In genomic region chr9:22084667-22085021, GRCm38 (mm10) we compare ENCODE assay signal across 8 mouse cellular contexts. TPM values are rescaled to one million over a fixed set of nuclear protein-coding genes. Genes with fewer than 3 reads are reported as not detected.
DNase-seq lines count a peak whose midpoint lies in the region; ATAC-seq and TF ChIP-seq lines count a peak whose summit lies in the region.

No protein-coding gene starts in this region.

- TF ChIP-seq POLR2A in ES-Bruce4 (IDR thresholded peaks at IDR 0.05; ENCODE audit: insufficient read depth, low read length) = no peak

- DNase-seq in heart, postnatal 10 days = no peak
- DNase-seq in forebrain, postnatal 0 days = no peak
- DNase-seq in right cerebral cortex, postnatal 25 days = no peak
- no peak for DNase-seq in gastrocnemius, postnatal 10 days
- no peak for DNase-seq in layer of hippocampus, adult 18-20 months (ENCODE audit: low spot score in 2 of 2)

- peak overlapping the region; percentile 83 for H3K4me3 ChIP-seq in heart, embryonic 13.5 days
- H3K4me3 ChIP-seq in ES-Bruce4 (ENCODE audit: low read depth, low read length) (peak overlapping the region; percentile 84), macrophage (ENCODE audit: inconsistent target) (peak overlapping the region; percentile 86)
- peak overlapping the region; percentile 63 for H3K4me3 ChIP-seq in forebrain, postnatal 0 days (ENCODE audit: low read depth, low read length)

- ATAC-seq in heart, embryonic 13.5 days (ENCODE audit: extremely low read depth, insufficient number of reproducible peaks, low FRiP score, low TSS enrichment) = no peak
- ATAC-seq in forebrain, postnatal 0 days = no peak

- peaks cover 24% of the 10 kb centered on the region for H3K36me3 ChIP-seq in heart, embryonic 13.5 days
- H3K36me3 ChIP-seq in ES-Bruce4 (ENCODE audit: control insufficient read depth, insufficient read depth, low read length, poor library complexity, severe bottlenecking) (no peaks in the 10 kb centered on the region), macrophage (ENCODE audit: inconsistent target) (no peaks in the 10 kb centered on the region)
- peaks cover 4% of the 10 kb centered on the region; the same call in 1 of the 2 replicates for H3K36me3 ChIP-seq in forebrain, postnatal 0 days (ENCODE audit: insufficient read depth)

- peaks cover 34% of the 10 kb centered on the region for H3K4me1 ChIP-seq in heart, embryonic 13.5 days
- H3K4me1 ChIP-seq in ES-Bruce4 (ENCODE audit: control insufficient read depth, insufficient read depth, low read length) = no peaks in the 10 kb centered on the region
- H3K4me1 ChIP-seq in forebrain, postnatal 0 days (ENCODE audit: insufficient read depth) = peaks cover 5% of the 10 kb centered on the region

- peak overlapping the region; percentile 64 for H3K27ac ChIP-seq in heart, embryonic 13.5 days (replicated peaks)
- no peak overlapping the region for H3K27ac ChIP-seq in ES-Bruce4 (ENCODE audit: insufficient read depth, low read length)
- H3K27ac ChIP-seq in forebrain, postnatal 0 days (ENCODE audit: low read depth, low read length) = no peak overlapping the region
- H3K27ac ChIP-seq in macrophage = peak overlapping the region; percentile 33

- intact Hi-C loops in heart, postnatal 10 days (cut with DNase I) = no loop called here

- WGBS in heart, embryonic 13.5 days = 32% methylated on average over 4 of the region's 4 CpGs
- WGBS in forebrain, postnatal 0 days = 31% methylated on average over 4 of the region's 4 CpGs
- 31% methylated on average over 4 of the region's 4 CpGs for WGBS in macrophage (ENCODE audit: missing documents)

- H3K79me2 ChIP-seq in macrophage (ENCODE audit: inconsistent target) = no peaks in the 10 kb centered on the region

- TF ChIP-seq EP300 in ES-Bruce4 (IDR thresholded peaks at IDR 0.05; ENCODE audit: insufficient read depth, low read depth, low read length) = no peak

- H3K27me3 ChIP-seq in heart, embryonic 13.5 days (replicated peaks) = no peaks in the 10 kb centered on the region
- H3K27me3 ChIP-seq in ES-Bruce4 (ENCODE audit: control insufficient read depth, insufficient read depth, low read length, poor library complexity, severe bottlenecking) = no peaks in the 10 kb centered on the region
- H3K27me3 ChIP-seq in forebrain, postnatal 0 days (ENCODE audit: insufficient read depth, low read length) = no peaks in the 10 kb centered on the region

- no peaks in the 10 kb centered on the region for H3K9me3 ChIP-seq in heart, embryonic 13.5 days
- no peaks in the 10 kb centered on the region for H3K9me3 ChIP-seq in ES-Bruce4 (replicated peaks; ENCODE audit: control insufficient read depth, insufficient read depth, low read length, poor library complexity, severe bottlenecking)
- no peaks in the 10 kb centered on the region for H3K9me3 ChIP-seq in forebrain, postnatal 0 days (ENCODE audit: low read length)

- TF ChIP-seq CTCF in ES-Bruce4 (IDR thresholded peaks at IDR 0.05; ENCODE audit: low read depth, low read length) = no peak
- TF ChIP-seq CTCF in forebrain, postnatal 0 days (IDR thresholded peaks at IDR 0.05; ENCODE audit: low read depth) = no peak

- peak overlapping the region; percentile 82 for H3K4me2 ChIP-seq in heart, embryonic 13.5 days
- peak overlapping the region; percentile 60 for H3K4me2 ChIP-seq in forebrain, postnatal 0 days (ENCODE audit: low read depth)

- peak overlapping the region; percentile 90 for H3K9ac ChIP-seq in heart, embryonic 13.5 days
- peak overlapping the region; percentile 58 for H3K9ac ChIP-seq in ES-Bruce4 (ENCODE audit: low read depth, poor library complexity, severe bottlenecking)
- H3K9ac ChIP-seq in forebrain, postnatal 0 days = peak overlapping the region; percentile 72

RNA-seq across cellular contexts. Expression of gene Ecsit, which starts 0.6 kb away (rescaled TPM):
- 49.5 and 53.7 TPM in 2 replicates for polyA plus RNA-seq in heart, embryonic 13.5 days (2015; fragmentation: Nextera tagmentation; extraction: Ambion mirVana)
- 10 to 100 TPM; 79.0 to 82.6 TPM for total RNA-seq in heart, postnatal 10 days (2021)
- polyA plus RNA-seq in ES-Bruce4 (2011; ENCODE audit: insufficient read depth, insufficient read length, low read depth, missing spikeins) (20.9 and 21.9 TPM in 2 replicates), macrophage (2018) (8.1 to 14.7 TPM (median 10.0 TPM) in 3 replicates)
- 55.2 and 59.2 TPM in 2 replicates for total RNA-seq in forebrain, postnatal 0 days (2014; rRNA removed)
- polyA plus RNA-seq in forebrain, postnatal 0 days (2015; fragmentation: Nextera tagmentation; extraction: Ambion mirVana) = 64.1 and 64.7 TPM in 2 replicates
- total RNA-seq in macrophage (2018; cell fraction: chromatin; rRNA removed) = 10 to 100 TPM in 11 of 26 experiments, 1 to 10 TPM in 15; 3.1 to 19.1 (median 7.6) TPM
- total RNA-seq in macrophage (2018; cell fraction: cytosol; rRNA removed) = 10 to 100 TPM in 22 of 26 experiments, 1 to 10 TPM in 4; 6.9 to 17.7 (median 12.1) TPM
- total RNA-seq in macrophage (2018; cell fraction: nucleus; rRNA removed) = 10 to 100 TPM in 7 of 26 experiments, 1 to 10 TPM in 19; 2.4 to 23.3 (median 6.5) TPM
- total RNA-seq in gastrocnemius, postnatal 10 days (2021) = 10 to 100 TPM; 51.8 to 58.5 TPM
- 10 to 100 TPM; 49.8 to 51.3 TPM for total RNA-seq in layer of hippocampus, adult 18-20 months (2021)

RNA-seq across cellular contexts. Expression of gene Zfp653, which starts 13.5 kb away (rescaled TPM):
- polyA plus RNA-seq in heart, embryonic 13.5 days (2015; fragmentation: Nextera tagmentation; extraction: Ambion mirVana) = 9.5 TPM in 2 replicates
- 1 to 10 TPM; 5.9 to 7.3 TPM for total RNA-seq in heart, postnatal 10 days (2021)
- 7.2 and 8.8 TPM in 2 replicates for polyA plus RNA-seq in ES-Bruce4 (2011; ENCODE audit: insufficient read depth, insufficient read length, low read depth, missing spikeins)
- 31.0 and 32.3 TPM in 2 replicates for total RNA-seq in forebrain, postnatal 0 days (2014; rRNA removed)
- polyA plus RNA-seq in forebrain, postnatal 0 days (2015; fragmentation: Nextera tagmentation; extraction: Ambion mirVana) = 13.3 and 16.3 TPM in 2 replicates
- 10 to 100 TPM; 25.7 to 52.4 (median 35.6) TPM for total RNA-seq in macrophage (2018; cell fraction: chromatin; rRNA removed)
- total RNA-seq in macrophage (2018; cell fraction: cytosol; rRNA removed) = 1 to 10 TPM; 4.6 to 7.7 (median 6.1) TPM
- total RNA-seq in macrophage (2018; cell fraction: nucleus; rRNA removed) = 10 to 100 TPM; 12.6 to 37.1 (median 22.2) TPM
- polyA plus RNA-seq in macrophage (2018) = 4.3 to 7.0 TPM (median 5.2 TPM) in 3 replicates
- total RNA-seq in gastrocnemius, postnatal 10 days (2021) = 1 to 10 TPM; 3.1 to 4.6 TPM
- total RNA-seq in layer of hippocampus, adult 18-20 months (2021) = 10 to 100 TPM; 20.8 to 21.7 TPM

RNA-seq across cellular contexts. Expression of gene Gm49318, which starts 13.6 kb away (rescaled TPM):
- polyA plus RNA-seq in heart, embryonic 13.5 days (2015; fragmentation: Nextera tagmentation; extraction: Ambion mirVana) = not detected in 2 replicates
- total RNA-seq in heart, postnatal 10 days (2021) = under 1 TPM in 1 of 2 experiments, not detected in 1; 0.64 TPM
- polyA plus RNA-seq in ES-Bruce4 (2011; ENCODE audit: insufficient read depth, insufficient read length, low read depth, missing spikeins) (not detected in 2 replicates), macrophage (2018) (not detected in 3 replicates)
- total RNA-seq in forebrain, postnatal 0 days (2014; rRNA removed) = not detected in 2 replicates
- polyA plus RNA-seq in forebrain, postnatal 0 days (2015; fragmentation: Nextera tagmentation; extraction: Ambion mirVana) = not detected in 2 replicates
- not detected for total RNA-seq in macrophage (2018; cell fraction: chromatin; rRNA removed)
- total RNA-seq in macrophage (2018; cell fraction: cytosol; rRNA removed) = not detected
- total RNA-seq in macrophage (2018; cell fraction: nucleus; rRNA removed) = not detected
- not detected for total RNA-seq in gastrocnemius, postnatal 10 days (2021)
- total RNA-seq in layer of hippocampus, adult 18-20 months (2021) = 1 to 10 TPM; 2.0 to 4.4 TPM

RNA-seq across cellular contexts. Expression of gene Cnn1, which starts 14.4 kb away (rescaled TPM):
- polyA plus RNA-seq in heart, embryonic 13.5 days (2015; fragmentation: Nextera tagmentation; extraction: Ambion mirVana) = 250 and 292 TPM in 2 replicates
- total RNA-seq in heart, postnatal 10 days (2021) = 1 to 10 TPM; 8.2 to 9.7 TPM
- polyA plus RNA-seq in ES-Bruce4 (2011; ENCODE audit: insufficient read depth, insufficient read length, low read depth, missing spikeins) (7.8 and 10.1 TPM in 2 replicates), macrophage (2018) (not detected in 3 replicates)
- 0.24 TPM in 1 of 2 replicates, not detected in the other for total RNA-seq in forebrain, postnatal 0 days (2014; rRNA removed)
- polyA plus RNA-seq in forebrain, postnatal 0 days (2015; fragmentation: Nextera tagmentation; extraction: Ambion mirVana) = 0.24 and 0.86 TPM in 2 replicates
- total RNA-seq in macrophage (2018; cell fraction: chromatin; rRNA removed) = 1 to 10 TPM in 1 of 26 experiments, not detected in 25; 4.1 TPM
- total RNA-seq in macrophage (2018; cell fraction: cytosol; rRNA removed) = not detected
- not detected for total RNA-seq in macrophage (2018; cell fraction: nucleus; rRNA removed)
- total RNA-seq in gastrocnemius, postnatal 10 days (2021) = 1 to 10 TPM; 4.4 to 5.5 TPM
- total RNA-seq in layer of hippocampus, adult 18-20 months (2021) = under 1 TPM in 1 of 2 experiments, not detected in 1; 0.53 TPM

RNA-seq across cellular contexts. Expression of gene Elof1, which starts 32.3 kb away (rescaled TPM):
- 106 and 125 TPM in 2 replicates for polyA plus RNA-seq in heart, embryonic 13.5 days (2015; fragmentation: Nextera tagmentation; extraction: Ambion mirVana)
- total RNA-seq in heart, postnatal 10 days (2021) = 10 to 100 TPM; 43.5 to 44.0 TPM
- polyA plus RNA-seq in ES-Bruce4 (2011; ENCODE audit: insufficient read depth, insufficient read length, low read depth, missing spikeins) (48.4 and 49.8 TPM in 2 replicates), macrophage (2018) (46.8 to 70.0 TPM (median 65.2 TPM) in 3 replicates)
- total RNA-seq in forebrain, postnatal 0 days (2014; rRNA removed) = 122 and 137 TPM in 2 replicates
- 165 and 170 TPM in 2 replicates for polyA plus RNA-seq in forebrain, postnatal 0 days (2015; fragmentation: Nextera tagmentation; extraction: Ambion mirVana)
- 10 to 100 TPM in 20 of 26 experiments, 1 to 10 TPM in 6; 4.5 to 48.6 (median 18.1) TPM for total RNA-seq in macrophage (2018; cell fraction: chromatin; rRNA removed)
- total RNA-seq in macrophage (2018; cell fraction: cytosol; rRNA removed) = 10 to 100 TPM; 53.9 to 84.4 (median 72.7) TPM
- total RNA-seq in macrophage (2018; cell fraction: nucleus; rRNA removed) = 10 to 100 TPM in 25 of 26 experiments, 1 to 10 TPM in 1; 9.1 to 66.1 (median 26.1) TPM
- total RNA-seq in gastrocnemius, postnatal 10 days (2021) = 10 to 100 TPM; 33.4 to 39.7 TPM
- total RNA-seq in layer of hippocampus, adult 18-20 months (2021) = 10 to 100 TPM; 56.4 to 58.4 TPM

Comparison
In these comparisons a context has a peak if more than half of its experiments do, and no peak if none do; other contexts are left out.
1. H3K27ac ChIP-seq: peak in heart, embryonic 13.5 days (single experiment) and macrophage (single experiment); none in ES-Bruce4 (single experiment) and forebrain, postnatal 0 days (single experiment).
2. Peak in every context shown above with its lines, with median percentiles within 50 percentile points of each other: H3K4me3 ChIP-seq and H3K9ac ChIP-seq.